Mouse (Mus musculus): ENCODE results near the gene Gm10401. TPM values are rescaled to one million over a fixed set of nuclear protein-coding genes. Genes with fewer than 3 reads are reported as not detected.

Gm10401 gene
- not detected in 2 replicates for polyA plus RNA-seq (2011; ENCODE audit: insufficient read depth, insufficient read length, low replicate concordance, missing spikeins)

GRCm38 (mm10) chr5:115098195-115098594 lies at the start of gene Gm10401:
Gene Gm10401 (minus strand): TSS chr5:115098295.
- 97% methylated on average over 8 of the region's 8 CpGs for WGBS
- no peak for TF ChIP-seq POLR2A (IDR thresholded peaks at IDR 0.05; ENCODE audit: borderline replicate concordance, control insufficient read depth, low read depth, low read length)
- TF ChIP-seq CTCF (IDR thresholded peaks at IDR 0.05; ENCODE audit: control insufficient read depth, insufficient read depth, low read length): no peak
- Histone ChIP-seq H3K4me1 (ENCODE audit: control insufficient read depth, insufficient read depth, low read length) (no peaks in the 10 kb centered on the region), H3K4me3 (replicated peaks; ENCODE audit: control insufficient read depth, low read depth, low read length) (no peak within 1 kb of the TSS), H3K27ac (ENCODE audit: control insufficient read depth, insufficient read depth, low read depth, low read length, poor library complexity) (no peak within 1 kb of the TSS)

GRCm38 (mm10) chr5:115147388-115147787 lies 49.3 kb upstream of the Gm10401 start:
- WGBS: 81% methylated on average over 3 of the region's 3 CpGs

GRCm38 (mm10) chr5:115146747-115147130 lies 48.6 kb upstream of the Gm10401 start:
- TF ChIP-seq POLR2A (IDR thresholded peaks at IDR 0.05; ENCODE audit: borderline replicate concordance, control insufficient read depth, low read depth, low read length): no peak
- no peak for TF ChIP-seq CTCF (IDR thresholded peaks at IDR 0.05; ENCODE audit: control insufficient read depth, insufficient read depth, low read length)
- peaks cover 4% of the 10 kb centered on the region for H3K4me1 ChIP-seq (ENCODE audit: control insufficient read depth, insufficient read depth, low read length)
- no peak overlapping the region for H3K27ac ChIP-seq (ENCODE audit: control insufficient read depth, insufficient read depth, low read depth, low read length, poor library complexity)
- no peak overlapping the region for H3K4me3 ChIP-seq (replicated peaks; ENCODE audit: control insufficient read depth, low read depth, low read length)

More at GRCm38 (mm10) chr5:115147388-115147787, 49.3 kb upstream of the Gm10401 start:
- no peak overlapping the region for H3K4me3 ChIP-seq (replicated peaks; ENCODE audit: control insufficient read depth, low read depth, low read length)
- peaks cover 4% of the 10 kb centered on the region for H3K4me1 ChIP-seq (ENCODE audit: control insufficient read depth, insufficient read depth, low read length)
- H3K27ac ChIP-seq (ENCODE audit: control insufficient read depth, insufficient read depth, low read depth, low read length, poor library complexity): no peak overlapping the region
- TF ChIP-seq CTCF (IDR thresholded peaks at IDR 0.05; ENCODE audit: control insufficient read depth, insufficient read depth, low read length): no peak
- TF ChIP-seq POLR2A (IDR thresholded peaks at IDR 0.05; ENCODE audit: borderline replicate concordance, control insufficient read depth, low read depth, low read length): no peak

- Histone ChIP-seq H3K4me3 (replicated peaks; ENCODE audit: control insufficient read depth, low read depth, low read length) (no peak overlapping the region), H3K27ac (ENCODE audit: control insufficient read depth, insufficient read depth, low read depth, low read length, poor library complexity) (no peak overlapping the region), H3K4me1 (ENCODE audit: control insufficient read depth, insufficient read depth, low read length) (peaks cover 2% of the 10 kb centered on the region)
- 83% methylated on average over 6 of the region's 6 CpGs for WGBS
- TF ChIP-seq POLR2A (IDR thresholded peaks at IDR 0.05; ENCODE audit: borderline replicate concordance, control insufficient read depth, low read depth, low read length) (no peak), CTCF (IDR thresholded peaks at IDR 0.05; ENCODE audit: control insufficient read depth, insufficient read depth, low read length) (no peak)
These were observed 48.1 kb upstream of the Gm10401 start for GRCm38 (mm10) chr5:115145976-115146746.

GRCm38 (mm10) chr5:115145253-115145968 lies 47.3 kb upstream of the Gm10401 start:
- WGBS: 82% methylated on average over 11 of the region's 11 CpGs
- TF ChIP-seq CTCF (IDR thresholded peaks at IDR 0.05; ENCODE audit: control insufficient read depth, insufficient read depth, low read length) (no peak), POLR2A (IDR thresholded peaks at IDR 0.05; ENCODE audit: borderline replicate concordance, control insufficient read depth, low read depth, low read length) (no peak)
- no peak overlapping the region for H3K4me3 ChIP-seq (replicated peaks; ENCODE audit: control insufficient read depth, low read depth, low read length)

GRCm38 (mm10) chr5:115144471-115144870 lies 46.4 kb upstream of the Gm10401 start:
- H3K4me1 ChIP-seq (ENCODE audit: control insufficient read depth, insufficient read depth, low read length): no peaks in the 10 kb centered on the region; the same call in 1 of the 2 replicates
- H3K4me3 ChIP-seq (replicated peaks; ENCODE audit: control insufficient read depth, low read depth, low read length): no peak overlapping the region
- no peak overlapping the region for H3K27ac ChIP-seq (ENCODE audit: control insufficient read depth, insufficient read depth, low read depth, low read length, poor library complexity)
- 75% methylated on average over 6 of the region's 6 CpGs for WGBS
- TF ChIP-seq CTCF (IDR thresholded peaks at IDR 0.05; ENCODE audit: control insufficient read depth, insufficient read depth, low read length): no peak
- no peak for TF ChIP-seq POLR2A (IDR thresholded peaks at IDR 0.05; ENCODE audit: borderline replicate concordance, control insufficient read depth, low read depth, low read length)

More at GRCm38 (mm10) chr5:115145253-115145968, 47.3 kb upstream of the Gm10401 start:
- no peak overlapping the region for H3K27ac ChIP-seq (ENCODE audit: control insufficient read depth, insufficient read depth, low read depth, low read length, poor library complexity)
- no peaks in the 10 kb centered on the region; the same call in 1 of the 2 replicates for H3K4me1 ChIP-seq (ENCODE audit: control insufficient read depth, insufficient read depth, low read length)

- WGBS: 81% methylated on average over 10 of the region's 10 CpGs
- no peak overlapping the region for H3K4me3 ChIP-seq (replicated peaks; ENCODE audit: control insufficient read depth, low read depth, low read length)
- no peak overlapping the region for H3K27ac ChIP-seq (ENCODE audit: control insufficient read depth, insufficient read depth, low read depth, low read length, poor library complexity)
- no peak for TF ChIP-seq CTCF (IDR thresholded peaks at IDR 0.05; ENCODE audit: control insufficient read depth, insufficient read depth, low read length)
- no peak for TF ChIP-seq POLR2A (IDR thresholded peaks at IDR 0.05; ENCODE audit: borderline replicate concordance, control insufficient read depth, low read depth, low read length)
- H3K4me1 ChIP-seq (ENCODE audit: control insufficient read depth, insufficient read depth, low read length): no peaks in the 10 kb centered on the region
These were observed 45.5 kb upstream of the Gm10401 start for GRCm38 (mm10) chr5:115143552-115143951.

GRCm38 (mm10) chr5:115142166-115142697 lies 44.1 kb upstream of the Gm10401 start:
- WGBS: 77% methylated on average over 9 of the region's 9 CpGs

More at GRCm38 (mm10) chr5:115142166-115142697, 44.1 kb upstream of the Gm10401 start:
- TF ChIP-seq CTCF (IDR thresholded peaks at IDR 0.05; ENCODE audit: control insufficient read depth, insufficient read depth, low read length) (no peak), POLR2A (IDR thresholded peaks at IDR 0.05; ENCODE audit: borderline replicate concordance, control insufficient read depth, low read depth, low read length) (no peak)
- Histone ChIP-seq H3K4me3 (replicated peaks; ENCODE audit: control insufficient read depth, low read depth, low read length) (no peak overlapping the region), H3K4me1 (ENCODE audit: control insufficient read depth, insufficient read depth, low read length) (no peaks in the 10 kb centered on the region), H3K27ac (ENCODE audit: control insufficient read depth, insufficient read depth, low read depth, low read length, poor library complexity) (no peak overlapping the region)

Measured in bone marrow, adult 2 months (tissue).